Mouse (Mus musculus): ENCODE measurements around the gene Btn2a2. TPM values are rescaled to one million over a fixed set of nuclear protein-coding genes. Genes with fewer than 3 reads are reported as not detected.

Btn2a2 gene
- polyA plus RNA-seq, 1 experiment from 2014 or later, result 0.10 TPM

DNA sequence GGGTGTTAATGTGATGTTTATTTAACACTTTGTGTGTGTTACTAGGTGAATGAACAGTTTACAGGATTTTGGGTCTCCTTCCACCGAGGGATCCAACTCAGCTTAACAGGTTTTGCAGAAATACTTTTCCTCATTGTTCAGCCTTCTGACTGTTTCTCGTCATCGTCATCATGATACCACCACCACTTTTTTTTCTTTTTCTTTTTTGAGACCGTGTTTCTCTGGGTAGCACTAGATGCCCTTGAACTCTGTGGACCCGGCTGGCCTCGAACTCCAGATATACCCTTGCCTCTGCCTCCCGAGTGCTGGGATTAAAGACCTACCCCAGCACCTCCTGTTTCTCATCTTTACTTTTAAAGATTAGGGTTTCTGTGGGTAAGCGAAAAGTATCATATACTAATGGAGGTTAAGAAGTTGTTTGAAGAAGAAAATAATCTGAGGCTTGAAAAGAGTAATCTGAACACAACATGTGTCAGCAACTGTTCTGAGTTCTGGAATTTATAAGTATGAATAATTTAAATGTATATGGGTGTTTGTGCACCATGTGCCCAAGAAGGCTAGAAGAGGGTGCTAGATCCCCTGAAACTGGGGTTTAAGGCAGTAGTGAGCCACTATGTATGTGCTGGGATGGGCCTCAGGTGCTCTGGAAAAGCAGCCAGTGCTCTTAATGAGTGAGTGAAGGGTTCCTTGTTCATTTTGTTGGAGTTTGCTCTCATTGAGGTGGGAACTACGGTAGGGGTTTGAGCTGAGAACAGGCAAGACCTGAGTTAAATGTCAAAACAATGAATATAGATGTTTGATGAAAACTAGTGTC lies 43.8 kb upstream of the Btn2a2 start:
- Histone ChIP-seq H3K9ac (ENCODE audit: low read length) (peak overlapping the region; percentile 78), H3K4me1 (ENCODE audit: control insufficient read depth, insufficient read depth, low read length) (peaks cover 29% of the 10 kb centered on the region), H3K36me3 (ENCODE audit: control insufficient read depth, insufficient read depth, low read length) (no peaks in the 10 kb centered on the region), H3K27me3 (replicated peaks; ENCODE audit: control insufficient read depth, insufficient read depth, low read length) (no peaks in the 10 kb centered on the region), H3K27ac (ENCODE audit: low read depth, low read length) (peak overlapping the region; percentile 95), H3K9me3 (replicated peaks; ENCODE audit: control insufficient read depth, low read length) (no peaks in the 10 kb centered on the region), H3K4me3 (ENCODE audit: low read depth, low read length) (peak overlapping the region; percentile 43), H3K4me2 (ENCODE audit: low read length) (peak overlapping the region; percentile 59)
- 13% methylated on average over 9 of the region's 9 CpGs for WGBS
- DNase-seq (ENCODE audit: low spot score), result no peak
- ATAC-seq, result no peak

DNA sequence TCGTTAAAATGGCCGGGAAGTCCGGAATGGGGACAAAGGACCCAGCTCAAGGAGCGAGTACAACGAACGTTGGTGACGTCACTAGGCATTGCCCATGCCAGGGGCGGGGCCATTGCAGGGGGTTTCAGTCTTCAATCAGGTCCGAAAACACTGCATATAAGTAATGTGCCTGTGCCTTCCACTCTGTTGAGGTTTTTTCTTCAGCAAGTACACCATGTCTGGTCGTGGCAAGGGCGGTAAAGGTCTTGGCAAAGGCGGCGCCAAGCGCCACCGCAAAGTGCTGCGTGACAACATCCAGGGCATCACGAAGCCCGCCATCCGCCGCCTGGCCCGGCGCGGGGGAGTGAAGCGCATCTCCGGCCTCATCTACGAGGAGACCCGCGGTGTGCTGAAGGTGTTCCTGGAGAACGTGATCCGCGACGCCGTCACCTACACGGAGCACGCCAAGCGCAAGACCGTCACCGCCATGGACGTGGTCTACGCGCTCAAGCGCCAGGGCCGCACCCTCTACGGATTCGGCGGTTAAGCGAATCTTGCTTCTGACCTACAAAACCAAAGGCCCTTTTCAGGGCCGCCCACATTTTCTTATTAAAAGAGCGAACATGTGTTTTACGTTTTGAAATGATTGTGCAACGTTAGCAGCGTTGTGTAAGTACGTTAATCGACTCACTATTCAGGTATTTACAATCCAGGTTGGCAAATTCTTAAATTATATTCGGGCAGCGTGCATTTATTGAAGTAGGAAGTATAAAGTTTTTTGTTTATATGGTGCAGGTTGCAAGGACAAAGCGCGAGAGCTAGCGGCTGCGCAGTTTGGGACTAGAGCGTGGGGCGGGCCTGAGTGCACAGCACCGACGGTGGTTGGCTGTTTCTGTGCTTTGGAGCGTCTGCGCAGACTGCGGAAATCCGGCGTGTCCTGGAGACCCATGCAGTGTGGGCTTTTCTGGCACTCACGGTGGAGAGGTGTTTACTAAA lies 42.5 kb upstream of the Btn2a2 start, which contains the start of gene Hist1h4h:
Gene Hist1h4h, plus strand, starts transcription at position 150 of the 975 bp plus-strand sequence.
- under 1% methylated on average over 48 of the region's 70 CpGs for WGBS
- DNase-seq (ENCODE audit: low spot score) (peak; percentile 99), ATAC-seq (peak; percentile 80)
- Histone ChIP-seq H3K9me3 (replicated peaks; ENCODE audit: control insufficient read depth, low read length) (no peaks in the 10 kb centered on the region), H3K4me3 (ENCODE audit: low read depth, low read length) (peak within 1 kb of the TSS; percentile 43), H3K36me3 (ENCODE audit: control insufficient read depth, insufficient read depth, low read length) (no peaks in the 10 kb centered on the region), H3K4me1 (ENCODE audit: control insufficient read depth, insufficient read depth, low read length) (peaks cover 23% of the 10 kb centered on the region), H3K9ac (ENCODE audit: low read length) (peak within 1 kb of the TSS; percentile 78), H3K27me3 (replicated peaks; ENCODE audit: control insufficient read depth, insufficient read depth, low read length) (no peaks in the 10 kb centered on the region), H3K27ac (ENCODE audit: low read depth, low read length) (peak within 1 kb of the TSS; percentile 95), H3K4me2 (ENCODE audit: low read length) (peak within 1 kb of the TSS; percentile 59)

DNA sequence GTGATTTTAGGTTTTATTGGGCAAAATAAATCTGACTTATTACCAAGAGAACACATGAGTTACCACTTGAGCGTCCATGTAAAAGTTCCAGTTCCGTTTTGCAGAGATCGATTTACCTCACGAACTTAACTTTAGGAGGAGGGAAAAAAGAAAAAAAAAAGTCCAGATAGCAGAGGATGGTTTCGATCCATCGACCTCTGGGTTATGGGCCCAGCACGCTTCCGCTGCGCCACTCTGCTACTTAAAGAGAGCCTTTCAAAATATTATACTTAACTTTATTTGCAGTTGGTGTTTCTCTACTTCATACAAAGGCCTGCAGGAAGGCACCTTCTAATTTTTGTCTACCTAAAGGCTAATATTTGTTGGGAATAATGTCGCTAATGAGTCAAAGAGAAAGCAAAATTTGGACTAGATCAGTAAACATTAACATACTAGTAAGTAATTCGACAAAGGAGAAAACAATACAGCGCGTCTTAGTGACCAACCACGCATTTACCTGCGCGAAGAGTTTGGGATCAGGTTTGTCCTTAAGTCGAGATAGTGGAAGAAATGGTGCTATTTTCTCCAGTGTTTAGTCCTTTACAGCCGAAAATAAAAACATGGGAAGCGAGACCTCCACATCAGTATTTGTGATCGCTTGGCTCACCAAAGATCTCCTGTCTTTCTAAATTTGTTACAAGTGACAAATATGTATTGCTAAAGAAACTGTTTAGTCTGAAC lies 41.7 kb upstream of the Btn2a2 start:
- peaks cover 22% of the 10 kb centered on the region for H3K4me1 ChIP-seq (ENCODE audit: control insufficient read depth, insufficient read depth, low read length)
- ATAC-seq, result no peak
- peak overlapping the region; percentile 43 for H3K4me3 ChIP-seq (ENCODE audit: low read depth, low read length)
- WGBS, result under 1% methylated on average over 20 of the region's 20 CpGs
- H3K27ac ChIP-seq (ENCODE audit: low read depth, low read length), result peak overlapping the region; percentile 95
- no peaks in the 10 kb centered on the region for H3K9me3 ChIP-seq (replicated peaks; ENCODE audit: control insufficient read depth, low read length)
- DNase-seq (ENCODE audit: low spot score), result peak; percentile 75
- H3K27me3 ChIP-seq (replicated peaks; ENCODE audit: control insufficient read depth, insufficient read depth, low read length), result no peaks in the 10 kb centered on the region
- H3K36me3 ChIP-seq (ENCODE audit: control insufficient read depth, insufficient read depth, low read length), result no peaks in the 10 kb centered on the region
- peak overlapping the region; percentile 59 for H3K4me2 ChIP-seq (ENCODE audit: low read length)
- peak overlapping the region; percentile 78 for H3K9ac ChIP-seq (ENCODE audit: low read length)

DNA sequence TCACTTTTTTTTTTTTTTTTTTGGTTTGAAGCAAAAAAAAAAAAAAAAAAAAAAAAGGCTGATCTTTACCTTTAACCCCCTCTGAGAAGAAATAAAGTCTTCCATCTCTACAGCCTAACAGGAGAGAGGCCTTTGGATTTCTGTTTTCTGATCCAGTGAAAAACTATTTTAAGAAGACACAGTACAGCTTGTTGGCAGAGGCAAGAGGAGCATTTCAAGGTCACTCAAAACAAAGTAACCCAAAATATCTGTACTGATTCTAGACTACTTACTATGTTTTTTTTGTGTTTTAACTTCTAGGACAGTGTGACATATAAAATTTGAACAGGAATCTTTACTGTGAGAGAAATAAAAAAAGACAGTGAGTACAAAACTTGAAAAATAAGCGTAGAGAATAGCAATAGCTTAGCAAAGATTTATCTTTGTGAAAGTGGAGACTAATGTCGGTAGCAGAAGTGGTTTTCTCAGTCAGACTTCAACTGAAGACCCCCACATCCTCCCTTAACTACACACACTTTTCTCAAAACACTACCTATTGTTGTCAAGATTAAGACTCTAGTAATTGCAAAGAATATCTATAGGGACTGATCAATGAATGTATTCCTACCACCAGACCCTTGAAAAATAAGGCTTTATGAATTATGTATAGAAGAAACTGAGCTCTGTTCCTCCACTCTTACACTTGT lies 41.0 kb upstream of the Btn2a2 start:
- Histone ChIP-seq H3K4me1 (ENCODE audit: control insufficient read depth, insufficient read depth, low read length) (peaks cover 20% of the 10 kb centered on the region), H3K27me3 (replicated peaks; ENCODE audit: control insufficient read depth, insufficient read depth, low read length) (no peaks in the 10 kb centered on the region), H3K4me3 (ENCODE audit: low read depth, low read length) (peak overlapping the region; percentile 43), H3K36me3 (ENCODE audit: control insufficient read depth, insufficient read depth, low read length) (no peaks in the 10 kb centered on the region), H3K9ac (ENCODE audit: low read length) (peak overlapping the region; percentile 78), H3K4me2 (ENCODE audit: low read length) (peak overlapping the region; percentile 59), H3K27ac (ENCODE audit: low read depth, low read length) (peak overlapping the region; percentile 95), H3K9me3 (replicated peaks; ENCODE audit: control insufficient read depth, low read length) (no peaks in the 10 kb centered on the region)
- 24% methylated on average over 2 of the region's 2 CpGs for WGBS
- DNase-seq (ENCODE audit: low spot score) (no peak), ATAC-seq (no peak)

DNA sequence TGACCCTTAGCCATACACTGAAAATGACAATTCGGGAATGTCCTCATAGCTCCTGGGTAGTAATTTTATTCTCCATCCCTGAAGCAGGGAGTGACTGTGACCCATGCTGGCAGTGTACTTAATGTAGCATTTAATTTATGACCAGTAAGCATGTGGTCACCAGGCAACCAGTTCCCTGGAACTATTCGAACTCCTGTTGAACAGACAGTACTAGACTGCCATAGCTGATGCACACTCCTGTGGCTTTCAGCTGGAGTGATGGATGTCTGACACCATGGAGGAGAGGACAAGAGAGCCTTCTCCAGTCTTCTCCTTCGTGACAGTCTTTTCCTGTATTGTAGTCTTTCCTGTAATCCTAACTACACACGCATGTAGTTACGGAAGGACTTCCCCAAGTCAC lies 40.3 kb upstream of the Btn2a2 start:
- Histone ChIP-seq H3K4me2 (ENCODE audit: low read length) (0 out of 2 replicates have a peak overlapping the region, but pooled peaks have one; percentile 7), H3K9me3 (replicated peaks; ENCODE audit: control insufficient read depth, low read length) (no peaks in the 10 kb centered on the region), H3K9ac (ENCODE audit: low read length) (no peak overlapping the region), H3K4me3 (ENCODE audit: low read depth, low read length) (no peak overlapping the region), H3K36me3 (ENCODE audit: control insufficient read depth, insufficient read depth, low read length) (no peaks in the 10 kb centered on the region), H3K27ac (ENCODE audit: low read depth, low read length) (no peak overlapping the region), H3K4me1 (ENCODE audit: control insufficient read depth, insufficient read depth, low read length) (peaks cover 19% of the 10 kb centered on the region), H3K27me3 (replicated peaks; ENCODE audit: control insufficient read depth, insufficient read depth, low read length) (no peaks in the 10 kb centered on the region)
- WGBS, result 82% methylated on average over 5 of the region's 5 CpGs
- DNase-seq (ENCODE audit: low spot score), result no peak
- ATAC-seq, result no peak

DNA sequence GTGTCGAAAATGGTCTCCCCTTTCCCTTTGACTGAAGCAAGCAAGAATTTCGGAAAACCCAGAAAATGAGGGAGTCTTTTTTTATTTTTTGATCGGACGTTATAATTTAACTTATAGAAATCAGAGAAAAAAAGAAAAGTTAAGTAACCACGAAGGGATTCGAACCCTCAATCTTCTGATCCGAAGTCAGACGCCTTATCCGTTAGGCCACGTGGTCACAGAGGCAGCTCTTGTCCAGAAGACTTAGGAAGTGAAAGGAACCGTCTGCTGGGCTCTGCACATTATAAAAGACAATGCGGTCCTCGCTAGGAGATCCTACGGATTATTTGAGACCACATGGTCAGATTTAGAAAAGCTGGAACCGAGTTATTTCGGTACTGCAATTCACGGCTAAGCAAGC lies 37.7 kb upstream of the Btn2a2 start:
- peak overlapping the region; percentile 53 for H3K4me2 ChIP-seq (ENCODE audit: low read length)
- under 1% methylated on average over 17 of the region's 17 CpGs for WGBS
- H3K27me3 ChIP-seq (replicated peaks; ENCODE audit: control insufficient read depth, insufficient read depth, low read length), result no peaks in the 10 kb centered on the region
- peaks cover 6% of the 10 kb centered on the region for H3K4me1 ChIP-seq (ENCODE audit: control insufficient read depth, insufficient read depth, low read length)
- peak; percentile 97 for DNase-seq (ENCODE audit: low spot score)
- peak overlapping the region; percentile 40 for H3K4me3 ChIP-seq (ENCODE audit: low read depth, low read length)
- H3K27ac ChIP-seq (ENCODE audit: low read depth, low read length), result peak overlapping the region; percentile 53; the same call in 1 of the 2 replicates
- H3K36me3 ChIP-seq (ENCODE audit: control insufficient read depth, insufficient read depth, low read length), result no peaks in the 10 kb centered on the region
- peak overlapping the region; percentile 58; the same call in 1 of the 2 replicates for H3K9ac ChIP-seq (ENCODE audit: low read length)
- no peaks in the 10 kb centered on the region for H3K9me3 ChIP-seq (replicated peaks; ENCODE audit: control insufficient read depth, low read length)
- peak; percentile 50 for ATAC-seq

DNA sequence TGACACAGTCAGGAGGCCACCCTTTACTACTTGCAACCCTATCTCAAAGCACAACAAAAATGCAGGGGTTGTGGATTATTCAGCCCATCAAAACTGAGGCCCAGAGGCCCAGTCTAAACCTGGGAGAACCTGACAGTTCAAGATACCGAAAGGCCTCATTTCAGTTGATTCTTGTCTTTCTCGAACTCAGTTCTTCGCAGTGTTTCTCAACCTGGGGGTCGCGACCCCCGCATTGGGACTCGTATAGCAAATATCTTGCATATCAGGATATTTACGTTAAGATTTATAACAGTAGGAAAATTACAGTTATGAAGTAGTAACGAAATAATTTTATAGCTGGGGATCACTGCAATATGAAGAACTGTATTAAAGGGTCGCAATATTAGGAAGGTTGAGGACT lies 37.2 kb upstream of the Btn2a2 start:
- Histone ChIP-seq H3K4me2 (ENCODE audit: low read length) (peak overlapping the region; percentile 53), H3K4me1 (ENCODE audit: control insufficient read depth, insufficient read depth, low read length) (peaks cover 6% of the 10 kb centered on the region), H3K4me3 (ENCODE audit: low read depth, low read length) (peak overlapping the region; percentile 40), H3K36me3 (ENCODE audit: control insufficient read depth, insufficient read depth, low read length) (no peaks in the 10 kb centered on the region), H3K27me3 (replicated peaks; ENCODE audit: control insufficient read depth, insufficient read depth, low read length) (no peaks in the 10 kb centered on the region), H3K9me3 (replicated peaks; ENCODE audit: control insufficient read depth, low read length) (no peaks in the 10 kb centered on the region), H3K9ac (ENCODE audit: low read length) (peak overlapping the region; percentile 58; the same call in 1 of the 2 replicates), H3K27ac (ENCODE audit: low read depth, low read length) (no peak overlapping the region)
- ATAC-seq (no peak), DNase-seq (ENCODE audit: low spot score) (no peak)
- WGBS, result 2% methylated on average over 10 of the region's 10 CpGs

DNA sequence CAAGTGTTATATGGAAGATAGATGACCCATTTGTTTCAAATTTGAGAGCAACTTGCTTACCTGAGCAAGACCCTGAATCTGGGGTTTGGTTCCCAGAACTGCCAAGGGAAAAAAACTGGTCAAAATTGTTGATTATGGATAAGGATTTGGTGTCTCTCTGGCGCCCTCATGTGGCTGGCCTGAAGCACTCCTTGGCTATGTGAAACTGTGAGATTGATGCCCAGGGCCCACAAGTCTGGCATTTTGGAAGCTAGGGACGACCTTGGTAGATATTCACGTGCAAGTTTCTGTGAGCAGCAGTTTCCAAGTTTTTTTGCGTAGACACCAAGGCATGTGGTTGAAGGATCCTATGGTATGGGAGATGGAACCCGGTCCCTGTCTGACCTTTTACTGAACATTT lies 36.0 kb upstream of the Btn2a2 start:
- ATAC-seq (peak; percentile 33; the same call in 1 of the 2 replicates), DNase-seq (ENCODE audit: low spot score) (peak; percentile 92)
- Histone ChIP-seq H3K36me3 (ENCODE audit: control insufficient read depth, insufficient read depth, low read length) (no peaks in the 10 kb centered on the region), H3K27ac (ENCODE audit: low read depth, low read length) (no peak overlapping the region), H3K4me1 (ENCODE audit: control insufficient read depth, insufficient read depth, low read length) (peaks cover 4% of the 10 kb centered on the region), H3K27me3 (replicated peaks; ENCODE audit: control insufficient read depth, insufficient read depth, low read length) (no peaks in the 10 kb centered on the region), H3K9ac (ENCODE audit: low read length) (no peak overlapping the region), H3K4me3 (ENCODE audit: low read depth, low read length) (no peak overlapping the region), H3K4me2 (ENCODE audit: low read length) (no peak overlapping the region), H3K9me3 (replicated peaks; ENCODE audit: control insufficient read depth, low read length) (no peaks in the 10 kb centered on the region)
- 8% methylated on average over 5 of the region's 5 CpGs for WGBS
